Mouse (Mus musculus) MEL (cell line): ENCODE measurements at regions not wholly inside any gene's neighbourhood (a gene's known extent, or its start where the extent isn't known, plus 50 kb on each side); places are given as distances from the start of the nearest gene placed in this dataset.

Experiments
- DNase-seq: peaks from one replicate; pipeline ENCODE4 v3.0.0; 2011; ENCODE audit warnings: low read depth, low spot score
- H3K27ac ChIP-seq: 2 replicates; pipeline ENCODE4 v1.5.1; 2012; ENCODE audit warnings: low read depth, mild to moderate bottlenecking, control low read depth, low read length, moderate library complexity; ENCODE audit not compliant: control insufficient read depth
- H3K27me3 ChIP-seq, 2 experiments: fragments of 150-350 bp in 1 of 2; sonication (generic) in 1 of 2; 2 replicates each; pipeline ENCODE4 v1.6.1; 2012; ENCODE audit warnings: low read length in 2 of 2, mild to moderate bottlenecking in 2 of 2, improper control_type of control experiment in 1 of 2, moderate library complexity in 1 of 2; ENCODE audit not compliant: insufficient read depth in 2 of 2, control insufficient read depth in 1 of 2
- H3K36me3 ChIP-seq, 2 experiments: 2 replicates each; pipeline ENCODE4 v1.6.1; 2012 to 2014; ENCODE audit warnings: low read length in 2 of 2, improper control_type of control experiment in 1 of 2, inconsistent platforms in 1 of 2, mild to moderate bottlenecking in 1 of 2; ENCODE audit not compliant: insufficient read depth in 2 of 2, control insufficient read depth in 1 of 2
- H3K4me1 ChIP-seq, 2 experiments: fragments of 150-350 bp in 1 of 2; sonication (generic) in 1 of 2; 2 replicates each; pipeline ENCODE4 v1.6.1; 2012; ENCODE audit warnings: low read length in 2 of 2, improper control_type of control experiment in 1 of 2, mild to moderate bottlenecking in 1 of 2; ENCODE audit not compliant: insufficient read depth in 2 of 2, control insufficient read depth in 1 of 2
- H3K4me3 ChIP-seq, 2 experiments: fragments of 150-350 bp in 1 of 2; sonication (generic) in 1 of 2; 2 replicates each; pipeline ENCODE4 v1.5.1; 2012; ENCODE audit warnings: low read depth in 2 of 2, low read length in 2 of 2, mild to moderate bottlenecking in 2 of 2, moderate library complexity in 2 of 2, control low read depth in 1 of 2, improper control_type of control experiment in 1 of 2; ENCODE audit not compliant: control insufficient read depth in 1 of 2, insufficient read depth in 1 of 2
- H3K79me2 ChIP-seq: 2 replicates; pipeline ENCODE4 v1.6.1; 2012; ENCODE audit warnings: mild to moderate bottlenecking, low read length, moderate library complexity; ENCODE audit not compliant: control insufficient read depth, poor library complexity, insufficient read depth
- H3K9ac ChIP-seq: 2 replicates; pipeline ENCODE4 v1.6.1; 2012; ENCODE audit warnings: low read depth, mild to moderate bottlenecking, control low read depth, low read length, moderate library complexity; ENCODE audit not compliant: control insufficient read depth, poor library complexity, severe bottlenecking
- H3K9me3 ChIP-seq: fragments of 150-350 bp; sonication (generic); replicated peaks from 2 replicates; pipeline ENCODE4 v1.6.1; 2012; ENCODE audit warnings: mild to moderate bottlenecking, low read length, improper control_type of control experiment, moderate library complexity; ENCODE audit not compliant: insufficient read depth
- BHLHE40 ChIP-seq: IDR thresholded peaks from 2 replicates; pipeline ENCODE4 v1.6.1; 2012; ENCODE audit warnings: low read depth, mild to moderate bottlenecking, inconsistent platforms, low read length, improper control_type of control experiment, borderline replicate concordance
- CHD2 ChIP-seq: IDR thresholded peaks from 2 replicates; pipeline ENCODE4 v1.6.1; 2011; ENCODE audit warnings: low read length, improper control_type of control experiment
- E2F4 ChIP-seq: IDR thresholded peaks from 2 replicates; pipeline ENCODE4 v1.6.1; 2011; ENCODE audit warnings: low read depth, low read length, improper control_type of control experiment, borderline replicate concordance
- ELF1 ChIP-seq: IDR thresholded peaks from 2 replicates; pipeline ENCODE4 v1.6.1; 2014; ENCODE audit warnings: low read depth, mild to moderate bottlenecking, inconsistent platforms, low read length, improper control_type of control experiment, moderate library complexity
- EP300 ChIP-seq, 2 experiments: IDR thresholded peaks; 2 replicates each; pipeline ENCODE4 v1.6.1; 2011; ENCODE audit warnings: improper control_type of control experiment in 2 of 2, low read length in 2 of 2, low read depth in 1 of 2, mild to moderate bottlenecking in 1 of 2
- ETS1 ChIP-seq: IDR thresholded peaks from 2 replicates; pipeline ENCODE4 v1.6.1; 2012; ENCODE audit warnings: low read depth, mild to moderate bottlenecking, inconsistent platforms, low read length, improper control_type of control experiment, moderate library complexity
- GATA1 ChIP-seq: IDR thresholded peaks from 2 replicates; pipeline ENCODE4 v1.6.1; 2011; ENCODE audit warnings: low read depth, low read length, improper control_type of control experiment
- HCFC1 ChIP-seq: IDR thresholded peaks from 2 replicates; pipeline ENCODE4 v1.6.1; 2012; ENCODE audit warnings: low read depth, mild to moderate bottlenecking, inconsistent platforms, low read length, improper control_type of control experiment, moderate library complexity
- KAT2A ChIP-seq: conservative IDR thresholded peaks from 2 replicates; pipeline ENCODE4 v1.6.1; 2012; ENCODE audit warnings: low read depth, low read length, improper control_type of control experiment, inconsistent platforms
- MAFK ChIP-seq: IDR thresholded peaks from 2 replicates; pipeline ENCODE4 v1.6.1; 2011; ENCODE audit warnings: low read depth, mild to moderate bottlenecking, low read length, improper control_type of control experiment, borderline replicate concordance
- MAZ ChIP-seq: IDR thresholded peaks from 2 replicates; pipeline ENCODE4 v1.6.1; 2012; ENCODE audit warnings: low read depth, mild to moderate bottlenecking, inconsistent platforms, low read length, improper control_type of control experiment
- MEF2A ChIP-seq: IDR thresholded peaks from 2 replicates; pipeline ENCODE4 v1.6.1; 2014; ENCODE audit warnings: low read depth, mild to moderate bottlenecking, inconsistent platforms, low read length, improper control_type of control experiment; ENCODE audit not compliant: poor library complexity, insufficient replicate concordance, severe bottlenecking; ENCODE audit errors: extremely low read depth
- NELFE ChIP-seq: IDR thresholded peaks from 2 replicates; pipeline ENCODE4 v1.6.1; 2011; ENCODE audit warnings: low read depth, low read length, improper control_type of control experiment
- POLR2AphosphoS2 ChIP-seq: IDR thresholded peaks from 2 replicates; pipeline ENCODE4 v1.6.1; 2011; ENCODE audit warnings: low read length, improper control_type of control experiment
- POLR2AphosphoS5 ChIP-seq: IDR thresholded peaks from 2 replicates; pipeline ENCODE4 v1.6.1; 2012; ENCODE audit warnings: low read depth, borderline replicate concordance, mild to moderate bottlenecking, inconsistent platforms, low read length, moderate library complexity, mixed read lengths
- RAD21 ChIP-seq: IDR thresholded peaks from 2 replicates; pipeline ENCODE4 v1.6.1; 2011; ENCODE audit warnings: mild to moderate bottlenecking, low read depth, low read length, improper control_type of control experiment
- RCOR1 ChIP-seq: IDR thresholded peaks from 2 replicates; pipeline ENCODE4 v1.6.1; 2012; ENCODE audit warnings: low read depth, mild to moderate bottlenecking, inconsistent platforms, low read length, improper control_type of control experiment
- SIN3A ChIP-seq: IDR thresholded peaks from 2 replicates; pipeline ENCODE4 v1.6.1; 2012; ENCODE audit warnings: low read length, improper control_type of control experiment, inconsistent platforms
- TAL1 ChIP-seq: IDR thresholded peaks from 2 replicates; pipeline ENCODE4 v1.6.1; 2012; ENCODE audit warnings: mild to moderate bottlenecking, inconsistent platforms, low read length, moderate library complexity, mixed read lengths
- TBP ChIP-seq: IDR thresholded peaks from 2 replicates; pipeline ENCODE4 v1.8.0; 2011; ENCODE audit warnings: low read depth, low read length, improper control_type of control experiment
- TCF12 ChIP-seq: IDR thresholded peaks from 2 replicates; pipeline ENCODE4 v1.6.1; 2014; ENCODE audit warnings: low read depth, mild to moderate bottlenecking, inconsistent platforms, low read length, improper control_type of control experiment, moderate library complexity
- UBTF ChIP-seq: IDR thresholded peaks from 2 replicates; pipeline ENCODE4 v1.6.1; 2012; ENCODE audit warnings: low read depth, mild to moderate bottlenecking, inconsistent platforms, low read length, improper control_type of control experiment, moderate library complexity, borderline replicate concordance; ENCODE audit not compliant: insufficient read depth
- USF2 ChIP-seq, 2 experiments: IDR thresholded peaks; 2 replicates each; pipeline ENCODE4 v1.6.1; 2011 to 2012; ENCODE audit warnings: improper control_type of control experiment in 2 of 2, low read length in 2 of 2, borderline replicate concordance in 1 of 2, inconsistent platforms in 1 of 2, low read depth in 1 of 2, mild to moderate bottlenecking in 1 of 2; ENCODE audit not compliant: insufficient read depth in 1 of 2
- ZKSCAN1 ChIP-seq: IDR thresholded peaks from 2 replicates; pipeline ENCODE4 v1.6.1; 2012; ENCODE audit warnings: low read depth, mild to moderate bottlenecking, inconsistent platforms, low read length, improper control_type of control experiment, moderate library complexity
- ZNF384 ChIP-seq: IDR thresholded peaks from 2 replicates; pipeline ENCODE4 v1.6.1; 2012; ENCODE audit warnings: low read depth, mild to moderate bottlenecking, inconsistent platforms, low read length, improper control_type of control experiment

DNA sequence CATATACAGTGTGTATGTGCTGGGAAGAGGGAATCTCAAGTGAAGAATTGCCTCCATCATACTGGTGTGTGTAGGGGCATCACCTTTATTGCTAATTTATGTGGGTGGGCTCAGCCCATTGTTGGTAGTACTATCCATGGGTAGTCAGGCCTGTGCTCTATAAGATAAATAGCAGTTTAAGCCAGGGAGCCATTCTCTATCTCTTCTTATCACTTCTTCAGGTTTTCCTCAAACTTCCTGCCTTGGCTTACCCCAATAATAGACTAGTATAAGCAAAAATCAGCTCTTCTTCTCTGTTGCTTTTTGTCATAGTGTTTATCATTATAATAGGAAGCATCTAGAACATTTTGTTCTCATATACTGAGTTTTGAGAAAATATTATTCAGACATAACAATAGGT, 838.3 kb upstream of the Nr2f1 start:
- no peak overlapping the region for H3K9ac ChIP-seq
- no peaks in the 10 kb centered on the region for H3K9me3 ChIP-seq
- no peak for DNase-seq
- no peak overlapping the region for H3K4me3 ChIP-seq
- TF ChIP-seq MEF2A, result peak; percentile 45; the same call in 1 of the 2 replicates
- no peak for TF ChIP-seq ZKSCAN1
- peak; percentile 28; the same call in 1 of the 2 replicates for TF ChIP-seq ETS1
- peak; percentile 74 for TF ChIP-seq EP300 (IDR thresholded peaks at IDR 0.05; ENCODE audit: low read depth in 1 of 2, low read length in 2 of 2)
- TF ChIP-seq POLR2AphosphoS5, result no peak
- no peak for TF ChIP-seq MAFK
- TF ChIP-seq SIN3A, result no peak
- no peak for TF ChIP-seq KAT2A
- no peak for TF ChIP-seq TBP
- TF ChIP-seq E2F4, result no peak
- no peak for TF ChIP-seq POLR2AphosphoS2
- TF ChIP-seq ELF1, result no peak
- no peak for TF ChIP-seq ZNF384
- 0 out of 2 replicates have a peak, but pooled peaks have one; percentile 18 for TF ChIP-seq RCOR1
- TF ChIP-seq RAD21, result no peak
- peak; percentile 79 for TF ChIP-seq TCF12
- TF ChIP-seq BHLHE40, result no peak
- TF ChIP-seq GATA1, result peak; percentile 64
- no peak for TF ChIP-seq CHD2
- H3K27ac ChIP-seq, result no peak overlapping the region
- peaks cover 0 to 5% of the 10 kb centered on the region in 2 experiments; a peak in 2 of 4 replicates for H3K36me3 ChIP-seq
- H3K27me3 ChIP-seq, result no peaks in the 10 kb centered on the region
- H3K79me2 ChIP-seq, result no peaks in the 10 kb centered on the region
- no peaks in the 10 kb centered on the region; a peak in 2 of 4 replicates for H3K4me1 ChIP-seq

DNA sequence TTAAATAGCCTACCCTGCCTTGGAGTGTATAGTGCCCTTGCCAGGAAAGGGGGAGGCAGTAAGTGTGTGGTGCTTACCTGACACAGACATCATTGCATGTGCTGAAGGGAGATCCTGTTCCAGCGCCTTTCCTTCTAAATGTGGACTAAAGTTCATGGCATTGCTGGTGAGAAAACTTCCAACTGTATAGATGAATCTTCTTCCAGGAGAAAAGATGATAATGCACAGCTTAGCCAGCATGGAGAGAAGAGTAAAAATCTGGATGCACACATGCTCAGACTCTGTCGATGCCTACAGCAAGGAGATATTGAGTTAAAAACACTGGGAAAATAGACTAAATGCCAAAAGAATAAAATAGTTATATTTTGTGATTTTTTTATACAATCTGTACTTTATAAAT, 835.7 kb upstream of the Nr2f1 start:
- Histone ChIP-seq H3K27me3 (no peaks in the 10 kb centered on the region), H3K9me3 (no peaks in the 10 kb centered on the region), H3K9ac (no peak overlapping the region), H3K79me2 (no peaks in the 10 kb centered on the region; the same call in 1 of the 2 replicates), H3K27ac (no peak overlapping the region), H3K4me1 (no peaks in the 10 kb centered on the region; a peak in 1 of 4 replicates), H3K4me3 (no peak overlapping the region), H3K36me3 (peaks cover 0 to 5% of the 10 kb centered on the region in 2 experiments; a peak in 2 of 4 replicates)
- no peak for DNase-seq
- TF ChIP-seq POLR2AphosphoS5 (no peak), KAT2A (no peak), NELFE (no peak), ETS1 (no peak), ZKSCAN1 (no peak), USF2 (IDR thresholded peaks at IDR 0.05; ENCODE audit: borderline replicate concordance in 1 of 2, insufficient read depth in 1 of 2, low read depth in 1 of 2, low read length in 2 of 2) (no peak), SIN3A (no peak), MAFK (no peak), EP300 (IDR thresholded peaks at IDR 0.05; ENCODE audit: low read depth in 1 of 2, low read length in 2 of 2) (no peak), MEF2A (no peak), MAZ (no peak), GATA1 (no peak), TAL1 (no peak), RCOR1 (no peak), TBP (no peak), CHD2 (no peak), UBTF (no peak), HCFC1 (no peak)
